Mouse (Mus musculus) urinary bladder, postnatal 36 days (tissue): ENCODE measurements around the gene Dscam.

Experiments
- DNase-seq, 2 experiments: peaks; one replicate each; pipeline ENCODE4 v3.0.0; 2022; ENCODE audit warnings: low spot score in 2 of 2, mixed read lengths in 1 of 2

Dscam gene

DNA sequence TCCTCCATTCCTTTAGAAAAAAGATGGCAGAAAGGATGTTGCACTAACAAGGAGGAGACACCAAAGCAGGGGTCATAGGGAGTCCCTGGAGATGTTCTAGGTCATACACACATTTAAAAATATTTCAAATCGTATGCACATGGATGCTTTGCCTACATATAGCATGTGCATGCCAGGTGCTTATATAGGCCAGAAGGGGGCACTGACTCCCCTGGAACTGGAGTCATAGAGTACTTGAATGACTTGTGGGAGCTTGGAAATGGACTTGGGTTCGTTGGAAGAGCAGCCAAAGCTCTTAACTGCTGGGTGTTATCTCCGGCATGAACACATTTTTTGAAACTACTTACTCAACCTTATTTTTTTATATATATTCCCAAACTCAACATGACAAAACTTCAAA is 448.4 kb downstream of the Dscam start:
- no peak for DNase-seq

DNA sequence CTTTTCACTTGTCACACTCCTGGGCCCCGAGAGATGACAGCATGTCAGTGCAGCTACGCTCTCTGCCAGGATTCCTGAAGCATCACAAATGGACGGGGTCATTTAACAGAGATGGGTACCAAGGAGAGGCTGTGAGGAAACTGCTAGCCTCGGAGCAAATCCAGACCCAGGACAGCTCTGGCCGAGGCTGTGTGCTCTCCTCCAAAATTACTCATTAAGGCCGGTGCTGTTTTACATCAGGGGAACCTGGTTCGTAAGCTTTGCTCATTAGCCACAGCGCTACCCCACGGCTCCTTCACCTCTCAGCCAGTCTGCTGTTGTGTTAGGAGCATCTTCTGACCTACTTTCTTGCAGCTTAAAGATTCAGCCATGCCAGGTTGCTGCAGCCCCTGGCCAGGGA is 449.3 kb downstream of the Dscam start:
- DNase-seq: no peak

DNA sequence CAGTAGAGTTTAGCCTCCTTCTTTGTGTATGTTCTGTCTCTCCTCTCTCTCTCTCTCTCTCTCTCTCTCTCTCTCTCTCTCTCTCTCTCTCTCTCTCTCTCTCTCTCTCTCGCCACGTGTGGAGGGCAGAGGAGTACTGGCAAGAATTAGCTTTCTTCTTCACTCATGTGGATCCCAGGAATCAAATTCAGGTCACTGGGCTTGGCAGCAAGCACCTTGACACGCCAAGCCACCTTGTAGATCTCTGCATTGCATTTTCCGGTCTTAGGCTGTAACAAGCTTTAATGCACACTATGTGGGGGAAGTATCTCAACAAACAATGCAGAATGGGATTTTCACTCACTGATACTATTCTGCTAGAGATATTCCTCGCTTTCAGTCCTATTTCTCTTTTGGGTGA is 449.9 kb downstream of the Dscam start:
- no peak for DNase-seq

DNA sequence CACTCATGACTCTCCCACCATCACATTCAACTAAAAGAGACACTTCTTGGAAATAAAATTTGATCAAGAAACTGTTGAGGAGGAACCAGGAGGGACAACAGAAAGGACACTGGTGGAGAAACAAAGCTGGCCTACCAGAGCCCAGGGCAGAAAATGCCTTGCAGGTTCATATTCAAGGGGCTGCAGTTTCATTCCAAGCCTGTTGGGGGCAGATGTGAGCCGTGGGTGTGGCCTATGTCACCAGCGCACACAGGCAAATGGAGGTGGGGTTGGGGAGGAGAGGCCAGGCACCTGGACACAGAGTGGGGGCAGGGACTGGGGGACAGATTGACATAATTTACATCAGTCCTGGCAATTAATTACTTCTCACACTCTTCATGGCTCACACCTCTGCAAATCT is 452.3 kb downstream of the Dscam start:
- DNase-seq: no peak

- no peak for DNase-seq
Measured at GRCm38 (mm10) chr16:96716633-96717032, 453.9 kb downstream of the Dscam start.

DNA sequence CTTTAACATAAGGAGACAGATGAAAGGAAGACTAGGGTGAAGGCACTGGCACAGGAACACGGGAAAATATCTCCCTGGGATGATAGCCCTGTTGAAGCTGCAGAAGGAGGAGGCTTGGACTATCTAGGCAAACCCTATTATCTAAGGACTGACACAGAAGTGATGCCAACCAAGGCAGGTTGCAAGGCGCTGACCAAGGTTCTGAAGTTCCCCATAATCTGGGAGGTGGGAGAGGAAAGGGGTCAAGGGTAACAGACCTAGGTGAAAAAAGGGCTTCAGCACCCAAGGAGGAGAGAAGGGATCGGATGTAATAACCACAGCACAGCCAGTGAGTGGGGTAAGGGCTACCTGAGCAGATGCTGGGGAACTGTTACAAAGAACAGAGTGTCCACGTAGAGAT is 458.6 kb downstream of the Dscam start:
- no peak for DNase-seq

DNA sequence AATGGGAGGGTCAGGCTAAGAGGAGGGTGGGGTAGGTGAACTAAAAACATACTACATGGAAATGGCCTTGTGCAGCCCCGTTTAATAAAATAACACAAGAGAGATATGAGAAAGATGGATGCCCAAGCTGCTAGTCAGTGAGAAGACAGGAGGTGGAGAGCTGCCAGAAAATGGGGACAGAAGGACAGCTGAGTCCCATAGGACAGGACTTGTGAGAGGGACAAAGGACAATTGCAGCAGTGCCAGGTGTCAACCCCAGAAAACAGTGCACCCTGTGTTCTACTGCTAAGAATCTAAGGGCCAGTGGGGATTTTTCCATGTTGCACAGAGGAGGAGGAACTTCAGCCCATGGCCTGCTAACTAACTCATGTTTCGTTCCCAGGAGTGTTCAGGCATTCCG is 470.0 kb downstream of the Dscam start:
- no peak for DNase-seq

GRCm38 (mm10) chr16:96695882-96696281 is 474.7 kb downstream of the Dscam start:
- no peak for DNase-seq

GRCm38 (mm10) chr16:96691576-96691975 is 479.0 kb downstream of the Dscam start:
- DNase-seq: no peak

GRCm38 (mm10) chr16:96690052-96690451 is 480.5 kb downstream of the Dscam start:
- no peak for DNase-seq

- DNase-seq: no peak
Measured at GRCm38 (mm10) chr16:96689419-96689818, 481.1 kb downstream of the Dscam start.

GRCm38 (mm10) chr16:96685065-96685464 is 485.5 kb downstream of the Dscam start:
- no peak for DNase-seq

DNA sequence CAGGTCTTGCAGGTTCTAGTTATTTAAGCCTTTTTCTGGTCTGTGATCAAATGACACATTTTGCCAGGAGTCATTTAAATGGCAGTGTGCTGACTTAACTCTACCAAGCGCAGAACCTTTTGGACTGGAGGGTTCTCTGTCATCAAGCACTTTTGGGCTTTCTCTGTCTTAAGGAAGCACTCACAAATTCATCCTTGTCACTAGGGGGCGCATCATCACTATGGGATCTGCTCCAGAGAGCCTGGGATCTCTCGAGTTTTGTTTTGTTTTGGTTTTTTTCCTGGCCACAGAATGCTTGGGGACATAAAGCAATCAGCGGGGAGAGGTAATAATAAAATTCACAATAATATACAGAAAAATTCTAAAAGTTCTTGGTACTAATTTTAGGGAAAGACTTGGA is 486.0 kb downstream of the Dscam start:
- DNase-seq: peak; percentile 25 to 31

DNA sequence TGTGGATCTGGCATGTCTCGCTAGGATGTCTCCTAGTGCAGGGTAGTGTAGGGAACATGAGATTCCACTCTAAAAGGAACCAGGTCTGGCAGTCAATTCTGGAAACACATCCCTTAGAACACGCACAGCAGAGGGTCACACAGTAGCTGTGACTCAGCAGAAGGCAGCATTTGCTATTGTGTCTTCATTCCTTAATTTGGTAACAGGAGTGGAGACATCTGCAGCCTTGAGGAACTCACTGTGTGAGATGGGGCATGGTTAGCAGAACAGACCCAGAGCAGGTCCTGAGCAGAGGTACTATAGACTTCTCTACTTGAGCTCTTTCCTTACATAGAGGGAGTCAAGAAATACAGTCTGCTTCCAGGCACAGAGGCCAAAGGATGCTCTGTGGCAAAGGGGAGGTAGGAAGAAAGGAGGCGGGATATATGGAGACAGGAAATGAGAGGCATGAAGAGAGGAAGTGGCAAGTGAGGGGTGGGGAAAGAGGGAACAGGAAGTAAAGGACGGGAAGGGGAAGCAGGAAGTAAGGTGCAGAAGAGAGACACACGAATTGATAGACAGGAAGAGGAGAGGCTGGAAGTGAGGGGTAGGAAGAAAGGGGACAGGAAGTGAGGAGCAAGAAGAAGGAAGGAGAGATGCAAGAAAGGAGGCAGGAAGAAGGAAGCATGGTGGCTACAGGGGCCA is 488.1 kb downstream of the Dscam start:
- DNase-seq: no peak

- no peak for DNase-seq
Measured at GRCm38 (mm10) chr16:96679981-96680380, 490.6 kb downstream of the Dscam start.

GRCm38 (mm10) chr16:96677471-96677870 is 493.1 kb downstream of the Dscam start:
- no peak for DNase-seq

DNA sequence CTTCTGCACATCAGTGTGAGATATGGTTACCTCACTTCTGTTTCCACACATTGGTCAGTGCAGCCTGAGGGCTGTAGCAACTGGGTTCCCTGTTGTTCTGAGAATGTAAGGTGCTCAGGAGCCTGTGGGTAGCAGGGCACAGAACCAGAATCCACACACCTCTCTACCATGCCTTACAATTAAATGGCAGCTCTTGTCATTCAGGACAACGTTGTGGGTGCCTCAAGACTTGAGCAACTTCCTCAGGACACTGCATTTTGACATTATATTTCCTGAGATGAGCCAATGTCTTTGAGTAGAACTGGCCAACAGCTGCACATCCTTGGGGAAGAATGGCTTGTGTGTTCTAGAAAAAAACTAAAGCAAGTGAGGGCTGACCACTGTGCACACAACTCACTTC is 493.9 kb downstream of the Dscam start:
- DNase-seq: no peak

- DNase-seq: no peak
Measured at GRCm38 (mm10) chr16:96673191-96673847, 497.2 kb downstream of the Dscam start.

- DNase-seq: no peak
Measured at GRCm38 (mm10) chr16:96671603-96672374, 498.8 kb downstream of the Dscam start.

DNA sequence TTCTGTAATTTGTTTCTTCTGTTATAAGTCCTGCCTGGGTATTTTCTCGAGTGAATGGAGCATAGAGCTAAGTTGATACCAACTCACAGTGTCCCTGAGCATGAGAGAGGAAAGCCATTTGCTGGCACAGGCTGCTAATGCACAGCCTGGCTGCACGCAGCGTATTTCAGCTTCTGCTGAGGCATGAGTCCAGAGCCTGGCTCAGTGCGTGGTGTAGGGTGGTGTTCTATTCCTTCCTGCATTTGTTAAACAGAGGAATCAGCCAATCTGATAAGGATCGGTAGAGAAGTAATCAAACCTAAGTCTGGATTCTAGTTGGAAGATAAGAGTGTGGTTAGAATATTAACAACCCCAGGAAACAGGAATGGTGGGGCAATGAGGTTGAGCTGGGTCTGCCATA is 500.8 kb downstream of the Dscam start:
- DNase-seq: no peak

DNA sequence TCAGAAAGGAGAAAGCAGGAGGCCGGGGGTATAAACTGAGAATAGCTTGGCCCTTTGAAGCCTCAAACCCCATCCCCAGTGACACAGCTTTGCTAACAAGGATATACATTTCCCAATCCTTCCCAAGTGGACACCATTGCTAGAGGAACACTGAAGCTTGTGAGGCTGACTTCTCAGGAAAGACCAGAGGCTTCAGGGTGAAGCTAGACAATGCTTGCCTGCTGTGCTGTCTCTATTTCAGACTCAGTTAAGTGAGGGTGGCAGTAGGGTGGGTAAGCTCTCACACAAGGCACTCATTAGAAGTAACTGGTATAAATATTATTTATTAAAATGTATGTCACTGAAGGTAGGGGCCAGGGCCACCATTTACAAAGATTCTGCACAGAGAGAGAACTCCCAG is 502.1 kb downstream of the Dscam start:
- DNase-seq: no peak

DNA sequence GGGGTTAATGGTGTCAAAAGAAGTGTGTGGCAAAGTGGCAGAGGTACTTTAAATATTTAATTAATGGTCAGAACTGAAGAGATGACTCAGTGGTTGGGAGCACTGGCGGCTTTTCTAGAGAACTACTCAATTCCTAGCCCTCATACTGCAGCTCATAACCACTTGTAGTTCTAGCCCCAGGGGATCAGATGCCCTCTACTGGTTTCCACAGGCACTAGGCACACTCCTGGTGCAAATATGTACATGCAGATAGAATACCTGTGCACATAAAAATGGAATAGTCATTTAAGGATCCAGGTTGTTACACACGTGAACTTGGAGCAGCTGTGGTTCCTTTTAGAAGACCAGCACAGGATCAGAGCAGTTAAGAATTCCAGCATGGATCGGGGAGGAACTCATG is 509.5 kb downstream of the Dscam start:
- DNase-seq: no peak

- no peak for DNase-seq
Measured at GRCm38 (mm10) chr16:96659275-96659674, 511.3 kb downstream of the Dscam start.
